Mouse (Mus musculus) CD4-positive, CD25-positive, alpha-beta regulatory T cell (primary cell): ENCODE measurements around the gene Eloa. TPM values are rescaled to one million over a fixed set of nuclear protein-coding genes. Genes with fewer than 3 reads are reported as not detected.

Experiments
- polyA plus RNA-seq: library from polyadenylated mRNA; unstranded; fragments of 100-300 nt; shearing (Covaris generic); gene quantifications from one replicate; pipeline ENCODE4 v1.2.1, GENCODE M21; 2017

Eloa gene
- 50.7 TPM for polyA plus RNA-seq

GRCm38 (mm10) chr4:136021549-136022047 is at the start of gene Eloa:
Eloa (minus strand) TSS chr4:136021763.

GRCm38 (mm10) chr4:136053247-136053596 is 31.7 kb upstream of the Eloa start, which contains the start of gene Rpl11:
Rpl11 (minus strand) TSS chr4:136053428.

DNA sequence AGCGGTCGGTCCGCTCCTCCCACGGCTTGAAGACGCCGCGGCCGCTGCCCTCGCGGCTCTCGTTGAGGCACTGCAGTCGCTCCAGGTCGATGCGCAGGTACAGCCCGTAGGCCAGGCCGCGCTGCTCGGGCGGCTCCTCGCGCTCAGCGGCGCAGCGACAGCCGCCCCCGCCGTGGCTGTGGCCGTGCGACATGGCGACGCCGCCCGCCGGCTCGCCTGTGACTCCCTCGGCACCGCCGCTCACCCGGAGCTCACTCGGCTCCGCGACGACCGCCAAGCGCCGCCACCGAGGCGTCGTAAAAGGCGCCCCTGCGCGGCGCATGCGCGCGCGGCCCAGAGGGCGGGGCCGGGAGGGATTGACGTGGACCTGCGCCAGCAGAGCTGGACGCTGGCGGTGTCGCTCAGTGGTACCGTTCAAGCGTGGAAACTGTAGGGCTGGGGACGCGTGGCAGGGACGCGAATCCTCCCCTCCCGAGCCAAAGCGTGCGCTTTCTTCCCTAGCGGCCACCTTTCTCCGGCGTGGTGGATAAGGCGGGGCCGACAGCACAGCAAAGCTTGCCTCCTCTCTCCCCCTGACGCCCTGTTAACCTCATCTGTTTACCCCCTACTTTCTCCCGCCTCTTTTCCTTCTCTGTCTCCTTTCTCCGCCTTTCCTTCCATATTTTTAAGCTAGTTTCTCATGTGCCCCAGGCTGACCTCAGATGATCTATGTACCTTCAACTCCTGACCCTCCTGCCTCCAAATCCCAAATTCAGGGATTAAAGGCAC is 34.4 kb downstream of the Eloa start, which contains the start of gene Pithd1:
TSS of gene Pithd1 (minus strand) at position 322 of the 768 bp plus-strand sequence.

GRCm38 (mm10) chr4:135972556-135972906 is 49.0 kb downstream of the Eloa start, which contains the start of gene Lypla2:
Lypla2 (minus strand) TSS chr4:135972626.

DNA sequence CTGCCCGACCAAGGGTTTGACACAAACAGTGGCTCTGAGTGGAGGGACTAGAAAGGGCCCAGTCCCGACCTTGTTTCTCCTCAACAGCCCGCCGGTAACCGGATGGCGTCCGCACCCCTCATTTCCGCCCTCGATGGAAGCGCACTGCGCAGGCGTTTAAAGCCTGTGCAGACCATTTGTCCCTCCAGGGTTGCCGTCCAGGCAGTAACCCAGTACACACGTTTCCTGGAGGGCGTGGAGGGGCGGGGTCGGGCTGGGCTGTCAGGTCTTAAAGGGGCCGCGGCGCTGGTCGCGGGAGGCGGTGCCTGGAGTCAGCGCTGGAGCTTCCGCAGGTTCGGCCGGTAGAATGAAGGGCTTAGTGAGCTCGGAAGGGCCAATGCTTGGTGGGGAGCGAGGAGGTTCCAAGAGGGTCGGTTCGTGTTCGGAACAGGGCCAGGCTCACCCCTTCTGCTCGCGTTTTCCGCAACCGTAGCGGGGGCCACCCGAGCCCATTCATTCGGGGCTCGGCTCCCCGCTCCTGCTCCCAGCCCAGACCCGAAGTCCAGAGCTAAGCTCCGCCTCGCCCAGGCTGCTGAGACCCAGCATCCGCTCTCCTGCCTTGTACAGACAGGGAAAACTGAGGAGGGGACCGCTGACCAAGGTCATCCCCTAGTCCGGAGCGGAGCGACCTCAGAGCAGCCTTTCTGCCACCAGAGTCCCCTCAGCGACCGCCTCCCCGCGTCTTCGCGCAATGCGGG is 57.9 kb downstream of the Eloa start, which contains the start of gene Gale:
TSS of gene Gale (plus strand) at position 271 of the 737 bp plus-strand sequence.

Other genes starting within 250 kb of the Eloa start
- 158 TPM for gene Srsf10, start 166.0 kb downstream of the Eloa start, polyA plus RNA-seq
- gene Pnrc2, start 147.9 kb downstream of the Eloa start, polyA plus RNA-seq, result 195 TPM
- 15.4 TPM for gene Cnr2, start 126.4 kb downstream of the Eloa start, polyA plus RNA-seq
- gene Fuca1, start 101.0 kb downstream of the Eloa start, polyA plus RNA-seq, result 88.7 TPM
- 70.9 TPM for gene Hmgcl, start 75.3 kb downstream of the Eloa start, polyA plus RNA-seq
- 21.5 TPM for gene Gale, start 58.0 kb downstream of the Eloa start, polyA plus RNA-seq
- 308 TPM for gene Lypla2, start 49.1 kb downstream of the Eloa start, polyA plus RNA-seq
- gene Pithd1, start 34.5 kb downstream of the Eloa start, polyA plus RNA-seq, result 77.8 TPM
- gene Rpl11, start 31.7 kb upstream of the Eloa start, polyA plus RNA-seq, result 326 TPM
- 281 TPM for gene Id3, start 121.7 kb upstream of the Eloa start, polyA plus RNA-seq
- 23.0 TPM for gene E2f2, start 150.6 kb upstream of the Eloa start, polyA plus RNA-seq
- 0.24 TPM for gene Asap3, start 184.6 kb upstream of the Eloa start, polyA plus RNA-seq
- gene Tcea3, start 226.0 kb upstream of the Eloa start, polyA plus RNA-seq, result 0.61 TPM